Mouse (Mus musculus): ENCODE measurements around the gene Gm20388.
"Not testable (repeated sequence)": the region's sequence is repeated elsewhere in the genome, so short reads cannot be mapped to it uniquely, and the experiment has no call there.

Gene Gm20388

DNA sequence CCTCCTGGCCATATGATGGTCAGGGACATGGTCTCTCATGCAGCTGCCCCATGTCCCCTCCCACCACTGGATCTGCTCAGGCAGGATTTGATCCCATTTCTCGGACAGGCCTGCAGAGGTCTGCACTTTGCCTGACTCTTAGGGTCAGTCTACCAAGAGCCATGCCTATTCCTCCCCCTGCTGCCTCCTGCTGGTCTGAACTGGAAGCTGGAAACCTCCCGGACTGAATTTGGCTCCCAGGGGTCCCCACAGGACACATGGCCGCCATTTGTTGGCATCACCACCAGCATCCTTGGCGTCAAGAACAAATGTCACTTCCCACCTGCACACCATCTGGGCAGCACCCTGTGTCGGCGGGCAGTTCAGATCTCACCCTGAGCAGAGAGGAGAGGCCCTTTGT is 1402.8 kb downstream of the Gm20388 start:
- no peak for DNase-seq

DNA sequence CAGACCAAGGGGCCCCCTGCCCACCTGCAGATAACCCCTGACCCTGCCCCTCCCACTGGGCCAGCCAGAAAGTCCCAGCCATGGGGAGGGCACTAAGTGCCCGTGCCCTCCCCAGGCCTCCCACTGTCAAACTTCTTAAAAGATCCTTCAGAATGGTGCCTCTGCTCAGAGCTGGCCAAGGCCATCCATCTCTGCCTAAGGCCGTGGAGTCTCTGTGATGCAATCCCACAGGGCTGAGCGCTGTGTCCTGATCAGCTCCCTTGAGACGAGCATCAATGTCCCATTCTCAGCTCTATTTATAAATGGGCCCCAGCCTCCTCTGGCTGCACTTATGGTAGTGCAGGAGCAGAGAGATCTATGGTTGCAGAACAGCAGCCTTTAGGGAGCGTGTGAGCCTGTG is 1403.4 kb downstream of the Gm20388 start:
- no peak for DNase-seq

DNA sequence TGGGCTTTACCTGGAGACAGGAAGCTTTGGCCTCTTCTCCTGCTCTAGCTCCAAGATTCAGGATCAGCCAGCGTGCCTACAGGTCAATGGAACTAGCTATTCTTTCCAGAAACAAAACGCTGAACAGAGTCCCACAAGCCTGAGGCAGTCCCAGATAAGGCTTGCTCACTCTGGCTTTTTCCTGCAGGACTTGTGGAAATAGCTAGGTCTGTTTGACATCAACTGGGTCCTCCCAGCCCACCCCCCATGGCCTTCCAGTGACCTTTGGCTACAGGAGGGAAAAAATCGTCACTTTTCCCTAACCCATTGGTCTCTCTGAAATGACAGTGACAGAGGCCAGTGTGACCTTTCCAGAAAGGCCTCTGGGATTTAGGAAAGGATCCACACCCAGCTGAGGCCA is 1404.9 kb downstream of the Gm20388 start:
- no peak for DNase-seq

DNA sequence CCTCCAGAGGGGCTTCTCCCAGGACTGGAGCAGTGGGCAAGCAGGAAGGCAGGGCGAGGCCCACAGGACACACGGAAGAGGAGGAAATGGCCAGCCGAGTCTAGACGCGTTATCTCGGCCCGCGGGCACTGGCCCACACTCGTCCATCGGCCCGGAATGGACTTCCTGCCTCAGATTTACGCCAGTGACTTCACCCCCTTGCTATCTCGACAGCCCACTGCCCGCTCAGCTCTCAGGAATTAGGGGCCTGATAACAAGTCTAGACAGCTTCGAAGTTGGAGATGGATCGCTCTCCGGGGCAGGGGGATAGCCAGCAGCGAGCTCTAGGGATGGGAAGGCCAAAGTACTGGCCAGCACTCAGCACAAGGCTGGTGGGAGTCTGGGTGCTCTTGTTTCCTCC is 1405.4 kb downstream of the Gm20388 start:
- peak; percentile 50 for DNase-seq

DNA sequence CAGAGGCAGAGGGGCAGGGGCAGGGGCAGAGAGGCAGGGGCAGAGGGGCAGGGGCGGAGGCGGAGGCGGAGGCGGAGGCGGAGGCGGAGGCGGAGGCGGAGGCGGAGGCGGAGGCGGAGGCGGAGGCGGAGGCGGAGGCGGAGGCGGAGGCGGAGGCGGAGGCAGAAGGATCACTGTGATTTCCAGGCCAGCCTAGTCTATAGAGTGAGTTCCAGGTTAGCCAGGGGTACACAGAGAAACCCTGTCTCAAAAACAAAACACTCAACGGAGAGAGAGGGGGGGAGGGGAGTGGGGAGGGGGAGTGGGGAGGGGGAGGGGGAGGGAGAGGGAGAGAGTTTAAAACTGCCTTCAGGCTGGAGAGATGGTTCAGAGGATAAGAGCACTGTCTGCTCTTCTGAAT is 1408.1 kb downstream of the Gm20388 start:
- not testable (repeated sequence) for DNase-seq

DNA sequence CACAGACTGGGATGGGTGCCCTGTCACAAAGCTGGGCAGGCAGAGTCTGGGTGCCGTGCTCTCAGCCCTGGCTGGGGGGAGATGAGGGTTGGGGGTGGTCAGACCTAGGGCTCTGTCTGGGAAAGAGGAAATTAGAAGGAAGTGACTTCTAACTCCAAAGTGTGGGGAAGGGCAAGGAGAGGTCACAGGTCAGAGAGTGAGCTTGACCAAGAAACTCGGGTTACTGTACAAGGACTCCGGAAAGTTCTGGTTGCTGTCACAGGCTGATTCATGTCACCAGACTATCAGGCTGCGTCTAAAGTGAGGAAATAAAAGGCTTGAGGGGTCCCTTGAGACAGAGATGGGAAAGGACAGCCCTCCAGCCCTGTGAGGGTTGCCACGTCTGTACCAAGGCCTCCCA is 1408.8 kb downstream of the Gm20388 start:
- DNase-seq = no peak

DNA sequence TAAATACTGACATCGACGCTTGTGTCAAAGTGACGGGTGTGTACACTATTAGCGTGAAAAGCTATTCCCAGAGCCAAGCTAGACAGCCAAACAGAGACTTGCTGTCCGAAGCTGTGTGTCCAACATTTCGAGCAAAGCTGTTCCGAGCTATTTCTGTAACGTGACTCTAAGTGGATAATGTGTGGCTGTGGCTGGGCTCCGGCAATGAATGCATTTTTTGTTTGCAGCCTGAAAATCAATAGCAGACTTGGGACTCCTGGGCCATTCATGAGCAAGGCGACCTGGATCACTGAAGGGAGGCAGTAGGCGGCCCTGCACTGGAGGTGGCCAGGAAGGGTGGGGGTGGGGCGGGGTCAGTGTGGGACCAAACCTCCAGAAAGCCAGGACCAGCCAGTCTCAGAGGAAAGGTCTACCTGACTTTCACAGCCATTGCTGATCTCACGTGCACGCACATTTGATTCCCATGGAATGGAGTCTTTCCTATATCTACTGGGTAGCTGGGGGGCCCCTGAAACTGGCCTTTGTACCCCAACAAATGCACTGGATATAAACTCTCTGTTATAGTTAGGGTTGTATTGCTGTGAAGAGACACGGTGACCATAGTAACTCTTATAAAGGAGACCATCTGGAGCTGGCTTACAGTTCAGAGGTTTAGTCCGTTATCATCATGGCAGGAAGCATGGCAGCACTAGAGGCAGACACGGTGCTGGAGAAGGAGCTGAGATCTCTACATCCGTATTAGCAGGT is 1415.7 kb downstream of the Gm20388 start:
- DNase-seq = peak; percentile 64

DNA sequence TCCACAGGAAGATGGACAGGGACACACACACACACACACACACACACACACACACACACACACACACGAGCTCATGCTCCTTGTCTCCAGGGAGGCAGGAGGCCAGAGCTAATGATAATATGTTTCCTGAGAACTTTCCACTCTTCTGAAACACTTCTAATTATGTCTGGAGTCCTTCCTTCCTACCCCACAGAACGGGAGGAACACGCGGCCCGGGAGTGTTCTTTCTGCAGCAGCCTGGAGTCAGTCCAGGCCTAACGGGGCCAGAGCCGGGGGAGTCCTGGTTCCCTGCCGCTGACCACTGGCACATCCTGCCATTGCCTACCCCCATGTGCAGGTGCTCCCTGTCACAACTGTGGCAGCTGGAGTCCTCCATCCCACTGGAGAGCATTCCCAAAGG is 1421.8 kb downstream of the Gm20388 start:
- no peak for DNase-seq

DNA sequence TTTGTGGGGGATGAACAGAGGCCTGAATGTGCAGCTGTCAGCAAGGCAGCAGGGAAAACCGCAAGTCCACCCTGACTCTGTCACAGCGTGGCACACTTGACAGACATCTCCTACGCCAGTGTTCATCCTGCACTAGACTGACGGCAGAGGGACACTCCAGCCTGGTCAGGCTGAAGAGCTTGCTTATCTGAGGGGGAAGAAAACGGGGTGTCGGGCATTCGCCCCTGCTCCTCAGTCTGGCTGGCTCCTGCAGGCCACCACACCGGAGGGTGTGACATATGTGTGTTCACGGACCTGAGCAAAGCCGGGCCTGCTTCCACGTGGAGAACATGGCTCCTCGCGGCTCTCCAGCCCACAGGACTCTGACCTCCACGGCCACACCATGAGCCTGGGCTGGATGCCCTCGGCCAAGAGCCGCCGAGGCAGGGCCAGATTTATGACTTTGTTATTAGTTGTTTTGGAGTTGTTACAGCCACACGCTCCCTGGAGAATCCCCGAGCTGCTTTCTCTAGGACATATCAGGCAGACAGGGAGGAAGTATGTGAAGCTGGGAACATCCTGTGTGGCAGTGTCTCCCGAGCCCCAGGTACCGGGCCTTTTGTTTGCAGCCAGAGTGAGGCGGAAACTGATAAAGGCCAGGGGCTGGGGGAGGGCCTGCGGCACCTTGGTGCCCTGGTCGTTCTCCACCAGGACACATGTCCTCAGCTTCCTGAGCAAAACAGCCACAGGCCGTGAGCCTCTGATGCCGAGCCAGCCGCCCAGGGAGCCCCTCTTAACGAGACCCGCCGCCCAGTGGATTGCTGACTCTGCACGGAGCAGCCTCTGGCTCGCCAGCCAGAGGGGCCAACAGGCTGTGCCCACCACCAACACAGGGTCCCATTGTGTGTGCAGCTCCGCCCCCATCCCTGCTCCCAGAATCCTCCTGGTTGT is 1424.1 kb downstream of the Gm20388 start:
- DNase-seq = peak; percentile 59

DNA sequence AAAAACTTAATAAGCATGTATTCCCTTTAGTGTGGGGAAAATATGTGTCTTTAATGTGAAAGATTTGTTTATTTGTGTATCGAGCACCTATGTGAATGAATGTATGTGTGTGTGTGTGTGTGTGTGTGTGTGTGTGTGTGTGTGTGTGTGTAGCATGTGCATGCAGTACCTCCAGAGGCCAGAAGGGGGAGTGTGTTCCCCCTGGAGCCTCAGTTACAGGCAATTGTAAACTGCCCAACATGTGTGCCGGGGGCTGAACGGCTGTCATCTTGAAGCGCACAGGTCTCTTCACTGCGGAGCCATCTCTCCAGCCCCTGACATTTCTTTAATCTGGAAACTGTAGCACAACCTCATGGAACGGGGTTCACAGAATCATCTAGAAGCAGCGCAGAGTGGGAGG is 1425.0 kb downstream of the Gm20388 start:
- DNase-seq = no peak

DNA sequence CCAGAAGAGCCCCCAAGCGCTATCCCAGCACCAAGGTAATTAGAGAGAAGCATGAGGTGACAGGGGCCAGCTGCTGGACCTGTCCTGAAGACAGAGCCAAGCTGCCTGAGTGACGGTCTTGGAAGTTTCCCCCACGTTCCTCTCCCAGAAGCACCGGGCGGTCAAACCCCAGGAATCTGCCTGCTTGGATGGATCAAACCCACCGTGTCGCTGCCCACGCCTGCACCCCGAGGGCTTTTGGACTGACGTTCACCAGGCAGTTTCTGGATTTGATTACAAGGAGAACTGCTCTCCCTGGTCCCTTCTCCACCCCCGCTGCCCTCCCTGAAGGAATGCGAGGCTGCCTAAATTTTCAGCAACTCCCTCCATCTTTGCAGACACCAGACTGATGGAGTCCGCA is 1432.3 kb downstream of the Gm20388 start:
- peak; percentile 28 for DNase-seq

DNA sequence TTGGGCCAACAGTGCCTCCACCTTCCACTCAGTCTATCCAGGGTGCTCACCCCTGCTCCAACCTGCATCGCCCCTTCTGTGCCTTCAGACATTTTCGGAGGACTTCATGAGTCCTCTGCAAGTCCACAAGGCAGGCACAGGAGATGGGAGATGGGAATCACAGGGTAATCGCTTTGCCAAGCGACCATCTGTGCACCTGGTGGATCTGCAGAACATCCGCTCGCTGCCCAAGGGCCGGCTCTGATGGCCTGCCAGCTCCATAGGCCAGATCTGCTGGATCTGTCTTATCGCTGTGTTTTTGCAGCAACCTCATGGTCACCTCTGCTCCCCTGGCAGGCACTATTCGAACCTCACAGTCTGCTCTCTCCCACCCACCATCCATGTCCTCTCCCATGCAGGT is 1433.8 kb downstream of the Gm20388 start:
- DNase-seq = no peak

DNA sequence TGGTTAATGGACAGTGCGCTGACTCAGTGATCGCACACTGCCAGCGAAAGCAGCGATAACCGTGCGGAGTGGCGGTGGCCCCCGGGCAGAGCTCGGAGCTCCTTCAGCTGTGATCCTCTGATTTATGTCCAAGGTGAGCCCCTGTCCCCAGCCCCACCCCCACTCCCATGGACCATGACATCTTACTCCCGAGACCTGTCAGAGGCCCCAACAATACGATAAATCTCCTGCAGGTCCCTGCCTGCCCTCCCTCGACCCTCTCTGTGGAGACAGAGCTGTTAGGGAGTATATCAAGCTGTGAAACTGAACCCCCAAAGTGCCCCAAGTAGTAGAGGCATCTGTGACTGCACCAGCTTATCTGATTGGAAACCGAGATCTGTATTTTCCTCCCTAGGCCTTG is 1435.5 kb downstream of the Gm20388 start:
- DNase-seq = no peak

DNA sequence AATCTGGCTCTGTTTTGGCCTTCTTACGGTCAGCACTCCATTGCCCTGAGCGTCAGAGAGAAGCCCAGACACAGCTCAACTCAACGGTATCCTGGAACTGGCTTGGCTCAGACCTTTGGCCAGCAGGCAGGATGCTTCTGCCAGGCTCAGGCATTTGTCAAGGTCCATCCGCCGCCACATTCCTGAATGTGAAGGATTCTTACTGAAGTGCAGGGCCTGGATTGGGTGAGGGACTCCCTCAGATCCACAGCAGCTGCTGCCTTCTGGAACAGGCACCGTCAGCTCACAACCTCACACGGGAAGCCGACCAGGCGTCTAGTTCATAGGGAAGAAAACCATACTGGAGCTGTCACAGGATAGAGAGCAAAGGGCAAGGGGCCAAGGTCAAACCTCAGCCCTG is 1436.2 kb downstream of the Gm20388 start:
- DNase-seq = no peak

DNA sequence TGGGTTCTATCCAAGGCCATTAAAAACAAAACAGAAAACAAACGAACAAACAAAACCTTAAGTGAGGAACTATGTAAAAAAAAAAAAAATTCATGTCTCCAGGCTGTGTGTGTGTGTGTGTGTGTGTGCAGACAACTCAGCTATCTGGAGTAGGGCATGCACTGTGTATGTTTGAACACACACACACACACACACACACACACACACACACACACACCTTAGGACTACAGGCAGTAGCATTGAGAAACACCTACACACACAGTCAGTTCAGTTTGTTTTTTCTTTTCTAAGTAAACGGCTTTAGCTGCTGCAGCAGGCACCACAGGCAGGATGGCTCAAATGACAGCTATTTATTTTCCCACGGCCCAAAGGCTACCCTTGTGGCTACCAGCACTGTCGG is 1438.4 kb downstream of the Gm20388 start:
- DNase-seq = no peak

DNA sequence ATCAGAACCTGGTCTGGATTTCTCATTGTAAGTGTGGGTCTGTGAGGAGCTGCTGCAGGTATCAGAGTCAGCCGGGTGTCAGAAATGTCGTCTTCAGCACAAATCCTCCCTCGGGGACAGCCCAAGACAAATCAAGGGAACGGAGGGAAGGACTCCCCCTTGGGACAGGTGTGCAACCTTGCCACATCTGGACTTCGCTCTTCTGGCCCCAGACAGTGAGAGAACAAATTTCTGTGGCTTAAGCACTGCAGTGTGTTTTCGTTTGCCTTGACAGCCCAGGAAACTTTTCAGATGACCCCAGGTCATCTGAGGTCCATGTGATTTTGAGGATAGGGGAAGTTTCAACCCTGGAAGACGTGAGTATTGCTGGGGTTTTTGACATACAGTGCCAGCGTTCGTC is 1440.2 kb downstream of the Gm20388 start:
- DNase-seq = no peak

DNA sequence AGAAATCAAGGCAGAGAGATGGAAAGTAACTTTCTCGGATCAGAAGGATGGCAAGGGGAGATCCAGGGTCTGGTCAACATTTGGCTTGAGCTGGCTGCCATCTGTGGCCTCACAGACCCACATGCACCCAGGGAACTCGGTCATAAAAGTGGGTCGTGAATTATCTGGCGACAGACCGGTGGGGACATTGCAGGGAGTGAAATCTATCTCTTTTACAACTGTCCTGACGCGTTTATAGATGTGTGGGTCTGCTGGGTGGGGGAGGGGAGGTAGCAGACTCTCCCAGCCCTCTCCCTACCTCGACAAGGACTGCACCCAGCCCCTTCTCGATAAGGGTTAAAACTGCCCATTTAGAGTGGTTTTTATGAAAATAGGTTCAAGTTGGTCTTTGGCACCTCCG is 1444.2 kb downstream of the Gm20388 start:
- DNase-seq = no peak

DNA sequence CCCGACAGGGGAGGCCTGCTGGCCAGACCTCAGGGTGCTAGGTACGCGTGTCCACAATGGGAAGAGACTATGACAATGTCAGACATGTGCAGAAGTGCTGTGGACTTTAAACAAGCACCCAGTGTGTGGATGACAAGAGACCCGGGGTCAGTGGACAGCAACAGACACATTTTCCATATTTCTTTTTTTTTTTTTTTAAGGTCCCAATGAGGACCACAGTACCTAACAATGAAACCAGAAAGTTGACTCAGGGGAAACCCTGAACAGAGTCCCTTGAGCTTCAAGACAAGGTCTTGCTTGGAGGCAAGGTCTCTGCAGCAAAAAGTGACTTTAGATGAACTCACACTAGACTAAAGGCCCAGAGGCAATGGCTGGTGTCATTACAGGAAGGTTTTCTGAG is 1446.8 kb downstream of the Gm20388 start:
- DNase-seq = no peak

DNA sequence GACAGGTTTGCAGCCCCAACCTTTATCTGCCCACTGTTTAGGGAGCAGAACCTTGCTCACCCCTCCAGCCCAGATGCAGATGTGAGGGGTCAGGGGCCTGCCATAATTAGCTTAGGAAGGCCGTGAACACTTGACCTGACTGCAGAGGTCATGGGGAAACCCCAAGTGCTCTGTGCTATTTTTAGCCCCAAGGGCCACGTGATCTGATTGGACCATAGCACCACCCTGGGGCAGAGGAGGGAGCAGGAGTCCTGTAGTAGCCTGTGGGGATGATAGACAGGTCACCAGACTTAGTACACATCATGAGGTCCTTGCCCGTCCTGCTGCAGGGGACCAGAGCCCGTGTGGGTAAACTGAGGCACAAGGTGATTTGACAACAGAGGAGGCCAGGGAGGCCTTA is 1448.0 kb downstream of the Gm20388 start:
- DNase-seq = no peak

DNA sequence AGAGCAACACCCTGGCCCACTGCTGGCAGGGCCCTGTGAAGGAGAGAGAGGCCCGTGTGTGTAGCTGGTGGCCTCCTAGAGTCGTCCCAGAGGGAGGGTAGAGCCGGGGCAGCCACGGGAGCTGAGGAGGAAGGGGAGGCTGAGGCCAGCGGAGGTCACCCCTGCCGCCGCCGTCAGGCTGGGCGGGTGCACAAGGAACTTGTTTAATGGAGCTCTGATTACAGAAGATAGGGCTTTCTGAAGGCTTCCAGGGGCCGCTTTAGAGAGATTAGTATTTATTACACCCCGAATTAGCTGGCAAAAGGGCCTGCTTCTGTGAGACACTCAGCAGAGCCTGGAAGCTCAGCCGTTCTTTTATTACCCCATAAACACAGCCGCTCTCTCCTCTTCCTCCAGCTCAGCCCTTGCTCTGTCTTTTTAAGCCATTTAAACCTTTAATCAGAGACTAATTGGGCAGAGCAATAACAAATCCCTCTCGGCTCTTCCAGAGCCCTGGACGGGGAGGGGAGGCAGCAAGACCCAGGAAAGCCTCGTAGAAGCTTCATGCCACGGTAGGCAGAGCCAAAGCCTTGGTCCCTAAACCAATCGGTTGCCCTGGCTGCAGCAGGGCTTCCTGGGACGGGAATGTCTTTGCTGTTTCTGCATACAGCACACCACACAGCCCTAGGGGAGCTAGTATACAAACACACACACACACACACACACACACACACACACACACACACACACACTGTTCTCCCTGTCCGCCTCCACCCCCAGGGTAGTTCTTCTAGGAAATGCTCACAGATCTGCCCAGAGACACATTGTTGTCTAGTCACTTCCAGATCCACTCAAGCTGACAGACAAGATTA is 1448.7 kb downstream of the Gm20388 start:
- peak; percentile 73 for DNase-seq

DNA sequence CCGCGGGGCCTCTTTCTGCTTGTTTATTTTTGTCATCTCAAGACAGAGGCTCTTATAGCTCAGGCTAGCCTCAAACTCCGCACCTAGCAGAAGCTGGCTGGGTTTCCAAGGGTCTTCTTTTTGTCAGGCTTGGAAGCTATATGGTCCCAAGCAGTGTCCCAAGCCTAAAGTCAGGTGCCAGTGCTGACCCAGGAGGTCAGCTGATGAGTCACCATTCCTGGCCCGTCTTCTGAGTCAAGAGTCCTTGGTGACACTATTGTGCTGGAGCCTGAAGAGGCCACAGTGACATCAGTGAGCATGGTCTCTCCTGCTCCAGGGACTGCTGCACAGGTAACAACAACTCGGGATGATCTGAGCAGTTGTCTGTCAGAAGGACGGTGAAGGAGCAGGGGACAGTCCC is 1449.4 kb downstream of the Gm20388 start:
- no peak for DNase-seq

DNA sequence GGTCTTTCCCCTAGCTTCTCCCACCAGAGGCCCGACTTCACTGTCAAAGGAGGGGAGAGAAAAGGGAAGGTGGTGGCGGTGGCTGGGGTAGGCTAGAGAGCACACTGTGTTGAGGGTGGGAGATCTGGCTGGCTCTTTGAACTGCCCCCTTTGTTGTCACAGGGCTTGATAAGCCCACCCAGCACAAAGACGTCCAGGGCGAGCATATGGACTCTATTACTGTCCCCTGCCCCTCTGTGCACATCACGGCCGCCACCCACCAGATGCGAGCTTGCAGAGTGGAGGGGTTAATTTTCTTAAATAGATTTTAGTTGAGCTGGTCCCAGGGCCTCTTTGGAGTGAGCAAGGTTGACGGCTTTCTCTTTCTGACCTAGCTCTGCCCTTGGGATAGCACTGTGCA is 1450.5 kb downstream of the Gm20388 start:
- DNase-seq = peak; percentile 41

DNA sequence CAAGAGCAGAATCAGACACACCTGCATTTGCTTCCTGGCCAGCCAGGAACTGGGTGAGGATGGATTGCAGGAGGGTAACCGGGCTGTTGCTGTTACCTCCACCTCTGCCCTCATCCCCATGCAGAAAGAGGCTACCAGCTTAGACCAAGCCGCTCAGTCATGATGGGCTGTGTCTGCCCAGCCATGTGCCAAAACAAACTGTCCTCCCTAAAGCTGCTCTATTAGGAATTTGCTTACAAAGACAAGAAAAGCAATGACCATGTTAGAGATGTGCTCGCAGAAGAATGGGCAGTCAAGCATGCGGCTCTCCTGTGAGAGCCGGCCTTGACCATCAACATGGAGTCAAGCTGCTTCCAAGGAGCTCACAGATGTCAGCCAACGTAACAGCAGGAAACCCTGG is 1454.0 kb downstream of the Gm20388 start:
- no peak for DNase-seq
